Mouse (Mus musculus): Measurements from ENCODE around the gene Clcnkb. TPM values are rescaled to one million over a fixed set of nuclear protein-coding genes. Genes with fewer than 3 reads are reported as not detected.

Gene Clcnkb
- polyA plus RNA-seq, 1 experiment from 2014 or later: not detected

- H3K27me3 ChIP-seq (replicated peaks): peaks cover 52% of the 10 kb centered on the region
- H3K9ac ChIP-seq: no peak overlapping the region
- H3K27ac ChIP-seq: no peak overlapping the region
- peaks cover 19% of the 10 kb centered on the region for H3K4me1 ChIP-seq
- ATAC-seq (ENCODE audit: low FRiP score, low read depth): no peak
- WGBS: 57% methylated on average over 8 of the region's 8 CpGs
- H3K4me3 ChIP-seq: no peak overlapping the region
- H3K36me3 ChIP-seq: no peaks in the 10 kb centered on the region
- no peaks in the 10 kb centered on the region for H3K9me3 ChIP-seq
- H3K4me2 ChIP-seq (replicated peaks): no peak overlapping the region
These were observed 50.7 kb downstream of the Clcnkb start for GRCm38 (mm10) chr4:141365126-141365525.

- no peaks in the 10 kb centered on the region for H3K9me3 ChIP-seq
- no peaks in the 10 kb centered on the region for H3K36me3 ChIP-seq
- H3K27me3 ChIP-seq (replicated peaks): peaks cover 32% of the 10 kb centered on the region
- no peak for ATAC-seq (ENCODE audit: low FRiP score, low read depth)
- WGBS: 30% methylated on average over 11 of the region's 11 CpGs
- no peak overlapping the region for H3K4me3 ChIP-seq
- H3K4me1 ChIP-seq: peaks cover 13% of the 10 kb centered on the region; the same call in 1 of the 2 replicates
- H3K27ac ChIP-seq: no peak overlapping the region
- no peak overlapping the region for H3K4me2 ChIP-seq (replicated peaks)
- H3K9ac ChIP-seq: no peak overlapping the region
These were observed 52.8 kb downstream of the Clcnkb start for GRCm38 (mm10) chr4:141362937-141363548.

GRCm38 (mm10) chr4:141360846-141361245, 55.0 kb downstream of the Clcnkb start:
- no peak for ATAC-seq (ENCODE audit: low FRiP score, low read depth)
- Histone ChIP-seq H3K27me3 (replicated peaks) (peaks cover 11% of the 10 kb centered on the region), H3K36me3 (no peaks in the 10 kb centered on the region), H3K9me3 (no peaks in the 10 kb centered on the region), H3K27ac (no peak overlapping the region), H3K4me3 (no peak overlapping the region), H3K9ac (no peak overlapping the region), H3K4me2 (replicated peaks) (no peak overlapping the region), H3K4me1 (peaks cover 9% of the 10 kb centered on the region; the same call in 1 of the 2 replicates)
- 33% methylated on average over 7 of the region's 7 CpGs for WGBS

GRCm38 (mm10) chr4:141359222-141359621, 56.6 kb downstream of the Clcnkb start:
- H3K4me3 ChIP-seq: no peak overlapping the region
- H3K4me1 ChIP-seq: peaks cover 2% of the 10 kb centered on the region; the same call in 1 of the 2 replicates
- no peak for ATAC-seq (ENCODE audit: low FRiP score, low read depth)
- no peak overlapping the region for H3K27ac ChIP-seq
- 0 out of 2 replicates have a peak, but pooled peaks cover 5% of the 10 kb centered on the region for H3K27me3 ChIP-seq (replicated peaks)
- H3K9me3 ChIP-seq: no peaks in the 10 kb centered on the region
- H3K36me3 ChIP-seq: no peaks in the 10 kb centered on the region
- WGBS: 82% methylated on average over 6 of the region's 6 CpGs
- H3K9ac ChIP-seq: no peak overlapping the region
- no peak overlapping the region for H3K4me2 ChIP-seq (replicated peaks)

GRCm38 (mm10) chr4:141357811-141358210, 58.0 kb downstream of the Clcnkb start:
- Histone ChIP-seq H3K9me3 (no peaks in the 10 kb centered on the region), H3K27me3 (replicated peaks) (no peaks in the 10 kb centered on the region), H3K4me2 (replicated peaks) (no peak overlapping the region), H3K4me1 (peaks cover 2% of the 10 kb centered on the region; the same call in 1 of the 2 replicates), H3K9ac (no peak overlapping the region), H3K36me3 (no peaks in the 10 kb centered on the region), H3K4me3 (no peak overlapping the region), H3K27ac (no peak overlapping the region)
- no peak for ATAC-seq (ENCODE audit: low FRiP score, low read depth)

Other genes starting within 250 kb of the Clcnkb start
- gene Rsg1, start 202.1 kb downstream of the Clcnkb start, polyA plus RNA-seq (2016; fragmentation: Nextera tagmentation; extraction: Ambion mirVana): 5.5 TPM in 2 replicates
- gene Arhgef19, start 176.5 kb downstream of the Clcnkb start, polyA plus RNA-seq (2016; fragmentation: Nextera tagmentation; extraction: Ambion mirVana): 1.6 and 3.1 TPM in 2 replicates
- 2.7 and 3.0 TPM in 2 replicates for gene Epha2, start 114.8 kb downstream of the Clcnkb start, polyA plus RNA-seq (2016; fragmentation: Nextera tagmentation; extraction: Ambion mirVana)
- gene Fam131c, start 47.8 kb downstream of the Clcnkb start, polyA plus RNA-seq (2016; fragmentation: Nextera tagmentation; extraction: Ambion mirVana): 2.5 and 3.2 TPM in 2 replicates
- gene Clcnka, start 17.3 kb downstream of the Clcnkb start, polyA plus RNA-seq (2016; fragmentation: Nextera tagmentation; extraction: Ambion mirVana): not detected in 2 replicates
- gene Hspb7, start 4.8 kb upstream of the Clcnkb start, polyA plus RNA-seq (2016; fragmentation: Nextera tagmentation; extraction: Ambion mirVana): 0.14 TPM in 1 of 2 replicates, not detected in the other
- 0.38 TPM in 1 of 2 replicates, not detected in the other for gene Srarp, start 20.1 kb upstream of the Clcnkb start, polyA plus RNA-seq (2016; fragmentation: Nextera tagmentation; extraction: Ambion mirVana)
- gene Zbtb17, start 28.6 kb upstream of the Clcnkb start, polyA plus RNA-seq (2016; fragmentation: Nextera tagmentation; extraction: Ambion mirVana): 51.6 and 55.7 TPM in 2 replicates
- 21.1 and 21.3 TPM in 2 replicates for gene Spen, start 122.6 kb upstream of the Clcnkb start, polyA plus RNA-seq (2016; fragmentation: Nextera tagmentation; extraction: Ambion mirVana)
- gene Fblim1, start 190.1 kb upstream of the Clcnkb start, polyA plus RNA-seq (2016; fragmentation: Nextera tagmentation; extraction: Ambion mirVana): 30.6 and 37.0 TPM in 2 replicates
- gene Tmem82, start 202.6 kb upstream of the Clcnkb start, polyA plus RNA-seq (2016; fragmentation: Nextera tagmentation; extraction: Ambion mirVana): 0.26 and 0.43 TPM in 2 replicates
- gene Slc25a34, start 207.8 kb upstream of the Clcnkb start, polyA plus RNA-seq (2016; fragmentation: Nextera tagmentation; extraction: Ambion mirVana): not detected in 2 replicates
- 7.4 TPM in 2 replicates for gene Plekhm2, start 248.9 kb upstream of the Clcnkb start, polyA plus RNA-seq (2016; fragmentation: Nextera tagmentation; extraction: Ambion mirVana)

All from neural tube, embryonic 12.5 days (tissue).